Mouse (Mus musculus) E14TG2a.4 (cell line): Measurements from ENCODE around the gene Cryga.

Experiments
- CTCF ChIP-seq: conservative IDR thresholded peaks from 2 replicates; pipeline ENCODE4 v1.5.1; 2014; ENCODE audit warnings: low read length
- NANOG ChIP-seq: IDR thresholded peaks from 2 replicates; pipeline ENCODE4 v1.6.1; 2014; ENCODE audit warnings: borderline replicate concordance, low read length, mixed read lengths
- POU5F1 ChIP-seq: IDR thresholded peaks from 2 replicates; pipeline ENCODE4 v1.6.1; 2014; ENCODE audit warnings: low read length, borderline replicate concordance

DNA sequence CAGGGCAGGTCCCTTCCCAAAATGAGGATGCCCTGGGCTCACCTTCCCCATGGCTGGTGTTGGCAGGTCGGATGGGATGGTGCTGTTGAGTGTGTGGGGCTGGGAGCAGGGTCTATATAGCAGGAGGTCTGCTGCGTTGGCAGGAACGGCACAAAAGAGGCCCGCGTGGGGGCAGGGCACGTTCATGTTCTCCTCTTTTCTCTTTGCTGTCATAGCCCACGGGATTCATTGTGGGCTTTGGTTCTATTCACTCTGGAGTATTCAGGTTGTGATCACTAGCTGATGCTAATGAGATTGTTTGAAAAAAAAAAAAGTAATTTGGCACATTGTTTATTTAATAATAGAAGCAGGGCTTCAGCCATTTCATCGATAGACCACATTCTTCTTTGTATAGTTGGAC, 39.8 kb downstream of the Cryga start, which contains the start of gene Crygd:
- TF ChIP-seq CTCF (no peak), NANOG (no peak), POU5F1 (no peak)
